Mouse (Mus musculus) skeletal muscle tissue, adult 2 months (tissue): ENCODE results near the gene Zfp335.
A peak's percentile ranks its signal among the peaks of the same experiment; 100 is the strongest.
"Not testable (repeated sequence)": the region's sequence is repeated elsewhere in the genome, so short reads cannot be mapped to it uniquely, and the experiment has no call there.

Experiments
- DNase-seq: peaks from one replicate; pipeline ENCODE4 v3.0.0-alpha.2; 2012; ENCODE audit warnings: low read depth, low spot score

Gene Zfp335

DNA sequence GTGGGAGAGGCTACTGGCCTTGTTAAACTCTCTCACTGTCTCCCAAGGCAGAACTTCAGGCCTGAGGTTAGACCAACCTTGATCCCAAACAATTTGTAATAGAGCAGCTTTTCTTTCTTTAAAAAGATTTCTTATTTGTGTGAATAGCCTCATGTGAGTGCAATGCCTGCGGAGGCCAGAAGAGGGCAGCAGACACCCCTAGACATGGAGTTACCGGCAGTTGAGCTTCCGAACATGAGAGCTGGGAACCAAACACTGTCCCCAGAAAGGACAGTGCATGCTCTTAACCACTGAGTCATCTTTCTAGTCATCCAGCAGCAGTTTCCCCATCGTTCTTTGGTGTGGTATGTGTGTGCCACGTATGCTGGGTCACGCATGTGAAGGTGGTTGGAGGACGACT lies 44.0 kb downstream of the Zfp335 start:
- DNase-seq = no peak

GRCm38 (mm10) chr2:164866741-164867551 lies 44.6 kb downstream of the Zfp335 start:
- no peak for DNase-seq

- no peak for DNase-seq
Measured at GRCm38 (mm10) chr2:164864593-164864992, 47.0 kb downstream of the Zfp335 start.

- DNase-seq = not testable (repeated sequence)
Measured at GRCm38 (mm10) chr2:164863411-164863810, 48.1 kb downstream of the Zfp335 start.

- DNase-seq = peak; percentile 64
Measured at GRCm38 (mm10) chr2:164862179-164862861, 49.2 kb downstream of the Zfp335 start.

- no peak for DNase-seq
Measured at GRCm38 (mm10) chr2:164861094-164861493, 50.5 kb downstream of the Zfp335 start.

- no peak for DNase-seq
Measured at GRCm38 (mm10) chr2:164859640-164860432, 51.7 kb downstream of the Zfp335 start.

GRCm38 (mm10) chr2:164859155-164859554 lies 52.4 kb downstream of the Zfp335 start:
- no peak for DNase-seq

- no peak for DNase-seq
Measured at GRCm38 (mm10) chr2:164857842-164858553, 53.6 kb downstream of the Zfp335 start.

DNA sequence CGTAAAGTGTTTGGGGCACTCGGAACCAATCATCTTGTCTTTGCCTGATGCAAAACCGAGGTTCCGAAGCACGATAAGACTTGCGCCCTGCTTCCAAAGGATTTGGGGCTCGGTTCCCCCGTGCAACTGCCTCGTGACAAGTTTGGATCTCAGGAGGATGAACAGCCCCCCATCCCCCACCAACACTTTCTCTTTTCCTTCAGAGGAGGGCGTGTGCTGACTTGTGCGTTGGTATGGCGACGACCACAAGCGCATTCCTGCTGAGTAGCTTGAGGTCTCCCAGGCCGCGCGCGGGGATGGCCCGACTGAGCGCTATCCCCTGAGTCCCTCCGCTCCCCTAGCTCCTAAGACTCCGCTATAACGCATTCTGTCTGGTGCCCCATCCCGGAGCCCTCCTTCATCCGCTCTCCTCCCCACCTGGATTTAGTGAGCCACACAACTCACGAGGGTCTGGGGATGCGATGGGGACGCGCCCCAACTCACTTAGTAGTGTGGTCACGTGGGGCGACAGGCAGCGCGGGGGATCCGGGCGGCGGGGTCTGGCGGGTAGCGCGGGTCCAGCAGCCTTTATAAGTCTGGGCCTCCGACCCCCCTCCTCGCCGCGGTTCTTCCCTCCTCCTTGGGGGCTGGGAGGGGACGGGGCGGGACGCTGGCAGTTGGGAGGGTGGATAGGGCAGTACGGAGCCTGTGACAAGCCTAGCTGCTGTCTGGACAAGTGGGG lies 54.3 kb downstream of the Zfp335 start, which contains the start of gene Pltp:
Gene Pltp (minus strand): TSS at position 611 of the 721 bp plus-strand sequence.
- no peak for DNase-seq

DNA sequence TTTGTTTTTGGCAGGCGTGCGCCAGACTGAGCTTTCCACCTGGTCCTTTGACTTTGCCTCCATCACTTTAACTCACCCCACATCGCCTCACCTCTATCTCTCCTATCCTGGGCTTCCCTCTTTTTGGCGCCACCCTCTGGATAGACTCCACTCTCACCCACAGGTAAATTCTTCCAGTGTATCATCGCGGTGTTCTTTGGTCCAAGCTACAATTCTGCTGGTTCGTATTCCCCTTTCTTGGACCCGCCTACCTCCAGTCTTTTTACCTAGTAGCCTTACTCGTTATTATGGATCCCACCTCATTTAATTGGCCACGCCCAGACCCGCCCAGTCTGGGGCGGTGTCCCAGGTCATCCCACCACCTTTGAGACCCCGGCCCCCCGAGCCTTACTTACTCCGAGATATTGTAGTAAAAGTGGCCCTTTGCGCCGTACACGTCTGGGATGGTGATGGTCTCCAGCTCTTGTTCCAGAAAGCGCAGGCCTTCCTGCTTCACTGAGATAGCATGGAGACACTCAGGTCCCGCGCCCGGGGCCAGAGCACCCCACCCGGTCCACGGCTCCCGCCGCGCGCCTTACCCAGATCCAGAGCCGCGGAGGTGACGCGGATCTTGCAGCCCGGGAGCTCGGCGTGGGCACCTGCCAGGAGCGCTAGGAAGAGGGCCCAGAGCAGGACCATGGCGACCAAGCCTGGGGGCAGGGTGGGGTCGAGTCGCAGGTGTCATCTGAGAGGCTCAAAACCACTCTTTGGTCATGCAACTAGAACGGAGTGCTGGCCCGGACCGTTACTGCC lies 55.1 kb downstream of the Zfp335 start:
- DNase-seq = no peak

GRCm38 (mm10) chr2:164855572-164855971 lies 56.0 kb downstream of the Zfp335 start:
- DNase-seq = not testable (repeated sequence)

DNA sequence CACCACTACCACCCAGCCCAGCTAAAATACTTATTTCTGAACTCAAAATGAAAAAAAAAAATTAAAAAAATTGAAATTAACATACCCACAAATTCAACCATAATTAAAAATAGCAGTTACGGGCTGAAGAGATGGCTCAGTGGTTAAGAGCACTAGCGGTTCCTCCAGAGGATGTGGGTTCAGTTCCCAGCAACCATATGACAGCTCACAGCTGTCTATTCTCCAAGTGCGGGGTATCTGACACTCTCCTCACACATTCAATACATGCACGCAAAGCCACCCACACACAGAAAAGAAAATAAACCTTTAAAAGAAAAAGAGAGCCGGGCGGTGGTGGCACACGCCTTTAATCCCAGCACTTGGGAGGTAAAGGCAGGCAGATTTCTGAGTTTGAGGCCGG lies 61.5 kb downstream of the Zfp335 start:
- no peak for DNase-seq

- no peak for DNase-seq
Measured at GRCm38 (mm10) chr2:164845782-164846181, 65.8 kb downstream of the Zfp335 start.
